Mouse (Mus musculus) spleen, adult 10 weeks (tissue): Measurements from ENCODE around the gene Gstm5. TPM values are rescaled to one million over a fixed set of nuclear protein-coding genes. Genes with fewer than 3 reads are reported as not detected.

Experiments
- polyA plus RNA-seq: library from polyadenylated mRNA; stranded (reverse); fragments of 350-450 nt; fragmentation: Illumina TruSeq; extraction: RNeasy Lipid Tissue Mini Kit (QIAGEN cat#74804); gene quantifications from one replicate; pipeline ENCODE4 v1.2.3, GENCODE M21; 2015; ENCODE audit warnings: low replicate concordance; ENCODE audit not compliant: insufficient read depth

Gene Gstm5
- 15.1 TPM for polyA plus RNA-seq

DNA sequence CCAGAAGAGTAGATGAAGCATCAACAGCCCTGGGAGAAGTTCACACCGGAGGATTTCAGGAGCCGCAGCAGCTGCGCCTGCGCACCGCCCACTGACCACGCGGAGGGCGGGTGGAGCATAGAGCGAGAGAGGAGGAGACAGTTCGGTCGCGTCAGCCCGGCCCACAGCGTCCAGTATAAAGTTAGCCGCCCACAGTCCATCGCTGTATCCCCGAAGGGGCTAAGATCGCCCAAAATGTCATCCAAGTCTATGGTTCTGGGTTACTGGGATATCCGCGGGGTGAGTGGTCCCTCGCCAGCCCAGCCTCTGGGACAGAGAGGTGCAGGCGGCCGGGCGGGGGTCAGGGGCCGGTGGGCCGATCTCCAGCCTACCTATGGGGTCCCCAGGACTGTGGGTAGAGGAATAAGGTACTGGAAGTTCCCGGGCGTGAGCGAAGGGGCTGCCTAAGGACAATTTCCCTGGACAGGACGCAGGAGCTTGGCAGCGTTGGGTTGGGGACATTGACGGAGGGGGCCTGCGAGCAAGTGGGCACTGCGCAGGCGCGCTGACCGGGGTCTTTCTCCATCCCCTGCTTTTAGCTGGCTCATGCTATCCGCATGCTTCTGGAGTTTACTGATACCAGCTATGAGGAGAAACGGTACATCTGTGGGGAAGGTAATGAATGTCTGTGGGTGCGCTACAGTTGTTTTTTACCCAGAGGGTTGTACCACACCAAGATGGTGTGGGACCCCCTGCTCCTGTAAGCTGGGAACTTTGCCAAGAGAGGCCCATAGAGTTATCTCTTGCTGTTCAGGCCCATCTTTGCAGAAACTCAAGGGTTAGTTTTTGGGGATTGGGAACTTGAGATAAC is at the start of gene Gstm5:
TSS of gene Gstm5 (plus strand) at position 102 of the 850 bp plus-strand sequence.

DNA sequence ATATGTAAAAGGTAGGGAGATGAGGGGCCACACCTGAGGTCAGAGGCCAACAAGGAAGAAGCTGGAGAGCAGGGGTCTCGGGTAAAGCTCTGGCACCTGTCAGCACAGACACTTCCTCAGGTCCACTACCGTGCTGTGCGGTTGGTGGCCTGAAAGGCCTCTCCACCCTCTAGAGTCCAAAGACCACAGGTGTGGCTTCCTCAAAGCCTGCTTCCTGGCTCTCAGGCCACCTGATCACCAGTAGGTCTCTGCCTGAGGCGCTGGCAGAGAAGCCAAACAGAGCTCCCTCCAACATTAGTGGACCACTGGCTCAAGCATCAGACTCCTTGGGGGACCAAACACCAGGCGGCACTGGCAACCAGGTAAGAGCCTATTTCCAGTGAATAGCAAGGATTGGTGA is 18.6 kb upstream of the Gstm5 start, which contains the start of gene Eps8l3:
TSS of gene Eps8l3 (plus strand) at position 225 of the 400 bp plus-strand sequence.

DNA sequence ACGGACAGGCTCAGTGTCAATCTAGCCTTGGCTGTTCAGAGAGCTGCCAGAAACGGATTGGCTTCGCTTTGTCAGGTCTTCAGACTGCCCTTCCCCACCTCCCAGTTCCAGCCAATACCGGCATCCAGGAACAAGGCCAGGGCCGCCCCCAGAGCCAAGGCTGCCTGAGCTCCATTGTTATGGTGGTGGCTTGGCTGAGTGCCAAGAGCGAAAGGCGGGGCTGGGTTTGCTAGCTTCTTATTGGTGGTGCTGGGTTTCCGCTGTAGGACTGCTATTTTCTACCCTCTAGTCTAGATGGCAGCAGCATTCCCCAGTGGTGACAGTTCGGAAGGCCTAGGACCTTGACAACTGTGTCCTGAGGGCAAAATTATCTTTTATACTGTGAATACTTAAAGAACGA is 36.0 kb downstream of the Gstm5 start, which contains the start of gene Gstm7:
TSS of gene Gstm7 (minus strand) at position 148 of the 400 bp plus-strand sequence.

DNA sequence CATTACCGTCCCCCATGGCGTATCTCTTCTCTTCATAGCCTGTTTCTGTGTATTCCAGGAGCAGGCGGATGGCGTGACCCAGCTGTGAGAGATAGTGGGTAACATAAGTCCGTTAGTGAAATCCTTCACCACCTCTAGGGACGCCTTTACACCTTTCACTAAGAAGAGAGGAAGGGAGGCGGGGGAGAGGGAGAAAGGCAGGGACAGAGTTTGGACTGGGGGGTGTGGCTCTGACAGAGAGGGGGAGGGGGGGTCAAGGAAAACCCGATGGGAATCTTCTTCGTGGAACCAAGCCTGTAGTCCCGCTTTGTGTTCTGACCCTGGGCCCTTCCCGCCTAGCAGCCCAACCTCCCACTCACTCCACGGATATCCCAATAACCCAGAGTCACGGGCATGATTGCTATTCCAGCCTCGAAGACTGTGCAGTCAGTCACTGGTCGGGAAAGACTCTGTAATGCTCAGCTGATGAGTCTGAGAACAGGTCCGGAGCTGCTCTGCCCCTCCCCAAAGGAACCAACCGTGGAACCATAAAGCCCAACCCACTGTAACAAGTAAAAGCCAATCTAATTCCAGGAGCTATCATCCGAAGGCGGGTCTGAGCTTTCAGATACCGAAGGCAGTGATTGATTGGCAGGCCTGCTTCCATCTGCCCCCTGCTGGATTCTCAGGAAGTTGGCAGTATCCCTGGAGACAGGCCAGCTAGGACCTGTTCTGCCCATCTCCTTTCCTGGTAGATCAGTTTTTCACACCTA is 47.8 kb downstream of the Gstm5 start, which contains the start of gene Gstm6:
TSS of gene Gstm6 (minus strand) at position 511 of the 752 bp plus-strand sequence.

Other genes starting within 250 kb of the Gstm5 start
- gene Ahcyl1, start 199.3 kb upstream of the Gstm5 start, polyA plus RNA-seq = 125 TPM
- gene Csf1, start 135.4 kb upstream of the Gstm5 start, polyA plus RNA-seq = 77.5 TPM
- gene Eps8l3, start 18.6 kb upstream of the Gstm5 start, polyA plus RNA-seq = not detected
- gene Gstm7, start 36.0 kb downstream of the Gstm5 start, polyA plus RNA-seq = 1.4 TPM
- not detected for gene Gstm6, start 47.9 kb downstream of the Gstm5 start, polyA plus RNA-seq
- not detected for gene Gstm3, start 73.5 kb downstream of the Gstm5 start, polyA plus RNA-seq
- 30.0 TPM for gene Gstm2, start 90.6 kb downstream of the Gstm5 start, polyA plus RNA-seq
- gene Gstm1, start 122.2 kb downstream of the Gstm5 start, polyA plus RNA-seq = 42.2 TPM
- 9.6 TPM for gene Gstm4, start 149.1 kb downstream of the Gstm5 start, polyA plus RNA-seq
- 17.9 TPM for gene Ampd2, start 190.8 kb downstream of the Gstm5 start, polyA plus RNA-seq
- gene Gnat2, start 197.0 kb downstream of the Gstm5 start, polyA plus RNA-seq = 0.50 TPM